Mouse (Mus musculus): Measurements from ENCODE around the gene Siah1a. TPM values are rescaled to one million over a fixed set of nuclear protein-coding genes. Genes with fewer than 3 reads are reported as not detected.
A peak's percentile ranks its signal among the peaks of the same experiment; 100 is the strongest.

The Siah1a gene
- polyA plus RNA-seq (2015; fragmentation: Nextera tagmentation; extraction: Ambion mirVana): 94.9 and 119 TPM in 2 replicates

- peak; percentile 79 for ATAC-seq
- under 1% methylated on average over 73 of the region's 88 CpGs for WGBS
Observed at GRCm38 (mm10) chr8:86745221-86745934, at the start of gene Siah1a, which contains the start of gene Gm10638. Gene Siah1a, minus strand, starts transcription at chr8:86745934. Gene Gm10638, plus strand, starts transcription at chr8:86745699.

DNA sequence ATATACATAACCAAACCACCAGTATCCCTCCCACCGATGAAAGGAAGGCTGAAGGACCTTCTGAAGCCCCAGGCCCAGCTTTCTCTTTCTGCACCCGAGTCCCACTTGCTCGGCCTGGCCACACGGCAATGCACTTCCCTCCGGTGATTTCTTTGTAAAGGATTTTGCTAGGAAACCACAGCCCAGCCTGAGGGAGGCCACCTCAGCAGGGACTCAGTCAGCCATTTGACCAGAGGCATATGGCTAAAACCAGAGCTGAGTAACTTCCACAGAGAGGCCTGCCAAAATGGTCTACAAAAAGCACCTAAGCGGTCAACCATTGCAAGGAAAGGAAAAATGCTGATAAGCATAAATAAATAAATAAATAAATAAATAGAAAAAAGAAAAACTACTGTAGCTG is 49.0 kb upstream of the Siah1a start:
- no peak for ATAC-seq
- H3K9ac ChIP-seq (replicated peaks; ENCODE audit: low read depth, low read length): no peak overlapping the region
- H3K9me3 ChIP-seq (ENCODE audit: control insufficient read depth, low read length): no peaks in the 10 kb centered on the region
- 51% methylated on average over 6 of the region's 6 CpGs for WGBS
- H3K4me3 ChIP-seq (replicated peaks; ENCODE audit: low read length): no peak overlapping the region
- H3K4me2 ChIP-seq (ENCODE audit: low read length): no peak overlapping the region
- H3K4me1 ChIP-seq (replicated peaks; ENCODE audit: control insufficient read depth, insufficient read depth, low read length): no peaks in the 10 kb centered on the region
- no peaks in the 10 kb centered on the region for H3K27me3 ChIP-seq (replicated peaks; ENCODE audit: control insufficient read depth, insufficient read depth, low read length)
- no peaks in the 10 kb centered on the region for H3K36me3 ChIP-seq (ENCODE audit: control insufficient read depth, insufficient read depth)
- no peak overlapping the region for H3K27ac ChIP-seq (ENCODE audit: low read length)

More at GRCm38 (mm10) chr8:86745221-86745934, at the start of gene Siah1a, which contains the start of gene Gm10638:
- Histone ChIP-seq H3K9me3 (ENCODE audit: control insufficient read depth, low read length) (no peaks in the 10 kb centered on the region), H3K27me3 (replicated peaks; ENCODE audit: control insufficient read depth, insufficient read depth, low read length) (no peaks in the 10 kb centered on the region), H3K36me3 (ENCODE audit: control insufficient read depth, insufficient read depth) (no peaks in the 10 kb centered on the region), H3K4me1 (replicated peaks; ENCODE audit: control insufficient read depth, insufficient read depth, low read length) (peaks cover 33% of the 10 kb centered on the region), H3K27ac (ENCODE audit: low read length) (peak within 1 kb of the TSS; percentile 96), H3K4me3 (replicated peaks; ENCODE audit: low read length) (peak within 1 kb of the TSS; percentile 91), H3K9ac (replicated peaks; ENCODE audit: low read depth, low read length) (peak within 1 kb of the TSS; percentile 99), H3K4me2 (ENCODE audit: low read length) (peak within 1 kb of the TSS; percentile 84)

- no peaks in the 10 kb centered on the region for H3K36me3 ChIP-seq (ENCODE audit: control insufficient read depth, insufficient read depth)
- H3K9me3 ChIP-seq (ENCODE audit: control insufficient read depth, low read length): no peaks in the 10 kb centered on the region
- 72% methylated on average over 6 of the region's 6 CpGs for WGBS
- no peak overlapping the region for H3K4me3 ChIP-seq (replicated peaks; ENCODE audit: low read length)
- no peak for ATAC-seq
- no peaks in the 10 kb centered on the region for H3K27me3 ChIP-seq (replicated peaks; ENCODE audit: control insufficient read depth, insufficient read depth, low read length)
- no peak overlapping the region for H3K27ac ChIP-seq (ENCODE audit: low read length)
- no peak overlapping the region for H3K4me2 ChIP-seq (ENCODE audit: low read length)
- H3K9ac ChIP-seq (replicated peaks; ENCODE audit: low read depth, low read length): no peak overlapping the region
- H3K4me1 ChIP-seq (replicated peaks; ENCODE audit: control insufficient read depth, insufficient read depth, low read length): no peaks in the 10 kb centered on the region
Observed at GRCm38 (mm10) chr8:86791542-86791941, 45.8 kb upstream of the Siah1a start.

DNA sequence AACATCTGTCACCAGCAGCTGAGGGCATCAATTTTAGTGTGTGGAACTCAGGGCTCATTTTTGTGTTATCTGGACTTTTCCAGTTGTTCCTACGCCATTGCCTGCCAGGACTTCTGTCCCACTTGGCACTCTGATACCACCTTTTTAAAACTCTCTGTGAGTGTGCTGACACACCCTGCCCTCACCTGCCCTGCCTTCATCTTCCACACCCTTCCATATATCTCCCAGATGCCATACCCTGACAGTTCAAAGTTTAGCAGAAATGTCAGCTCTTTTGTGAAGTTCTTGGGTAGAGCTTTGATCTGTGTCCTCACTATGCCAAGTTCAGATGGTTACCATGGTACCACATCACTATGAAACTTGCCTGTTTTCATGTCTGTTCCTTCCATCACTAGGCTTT is 43.8 kb upstream of the Siah1a start:
- Histone ChIP-seq H3K27ac (ENCODE audit: low read length) (no peak overlapping the region), H3K27me3 (replicated peaks; ENCODE audit: control insufficient read depth, insufficient read depth, low read length) (no peaks in the 10 kb centered on the region), H3K4me2 (ENCODE audit: low read length) (no peak overlapping the region), H3K4me1 (replicated peaks; ENCODE audit: control insufficient read depth, insufficient read depth, low read length) (no peaks in the 10 kb centered on the region), H3K9me3 (ENCODE audit: control insufficient read depth, low read length) (no peaks in the 10 kb centered on the region), H3K36me3 (ENCODE audit: control insufficient read depth, insufficient read depth) (no peaks in the 10 kb centered on the region), H3K9ac (replicated peaks; ENCODE audit: low read depth, low read length) (no peak overlapping the region), H3K4me3 (replicated peaks; ENCODE audit: low read length) (no peak overlapping the region)
- 92% methylated on average over 1 of the region's 1 CpGs for WGBS
- no peak for ATAC-seq

GRCm38 (mm10) chr8:86787891-86788420 is 42.2 kb upstream of the Siah1a start:
- Histone ChIP-seq H3K27me3 (replicated peaks; ENCODE audit: control insufficient read depth, insufficient read depth, low read length) (no peaks in the 10 kb centered on the region), H3K36me3 (ENCODE audit: control insufficient read depth, insufficient read depth) (no peaks in the 10 kb centered on the region), H3K4me2 (ENCODE audit: low read length) (no peak overlapping the region), H3K9ac (replicated peaks; ENCODE audit: low read depth, low read length) (no peak overlapping the region), H3K4me1 (replicated peaks; ENCODE audit: control insufficient read depth, insufficient read depth, low read length) (no peaks in the 10 kb centered on the region), H3K4me3 (replicated peaks; ENCODE audit: low read length) (no peak overlapping the region), H3K9me3 (ENCODE audit: control insufficient read depth, low read length) (no peaks in the 10 kb centered on the region), H3K27ac (ENCODE audit: low read length) (no peak overlapping the region)
- no peak for ATAC-seq
- 77% methylated on average over 12 of the region's 12 CpGs for WGBS

- WGBS: 61% methylated on average over 5 of the region's 5 CpGs
- no peak for ATAC-seq
Observed at GRCm38 (mm10) chr8:86786498-86786897, 40.8 kb upstream of the Siah1a start.

GRCm38 (mm10) chr8:86781094-86781493 is 35.4 kb upstream of the Siah1a start:
- H3K27ac ChIP-seq (ENCODE audit: low read length): no peak overlapping the region
- 93% methylated on average over 8 of the region's 8 CpGs for WGBS
- no peaks in the 10 kb centered on the region for H3K9me3 ChIP-seq (ENCODE audit: control insufficient read depth, low read length)
- H3K36me3 ChIP-seq (ENCODE audit: control insufficient read depth, insufficient read depth): no peaks in the 10 kb centered on the region
- no peaks in the 10 kb centered on the region for H3K27me3 ChIP-seq (replicated peaks; ENCODE audit: control insufficient read depth, insufficient read depth, low read length)
- H3K4me2 ChIP-seq (ENCODE audit: low read length): no peak overlapping the region
- ATAC-seq: no peak
- H3K9ac ChIP-seq (replicated peaks; ENCODE audit: low read depth, low read length): no peak overlapping the region
- no peaks in the 10 kb centered on the region for H3K4me1 ChIP-seq (replicated peaks; ENCODE audit: control insufficient read depth, insufficient read depth, low read length)
- no peak overlapping the region for H3K4me3 ChIP-seq (replicated peaks; ENCODE audit: low read length)

More at GRCm38 (mm10) chr8:86786498-86786897, 40.8 kb upstream of the Siah1a start:
- Histone ChIP-seq H3K4me2 (ENCODE audit: low read length) (no peak overlapping the region), H3K27me3 (replicated peaks; ENCODE audit: control insufficient read depth, insufficient read depth, low read length) (no peaks in the 10 kb centered on the region), H3K4me1 (replicated peaks; ENCODE audit: control insufficient read depth, insufficient read depth, low read length) (no peaks in the 10 kb centered on the region), H3K36me3 (ENCODE audit: control insufficient read depth, insufficient read depth) (no peaks in the 10 kb centered on the region), H3K9me3 (ENCODE audit: control insufficient read depth, low read length) (no peaks in the 10 kb centered on the region), H3K27ac (ENCODE audit: low read length) (no peak overlapping the region), H3K4me3 (replicated peaks; ENCODE audit: low read length) (no peak overlapping the region), H3K9ac (replicated peaks; ENCODE audit: low read depth, low read length) (no peak overlapping the region)

GRCm38 (mm10) chr8:86779207-86779606 is 33.5 kb upstream of the Siah1a start:
- Histone ChIP-seq H3K9me3 (ENCODE audit: control insufficient read depth, low read length) (no peaks in the 10 kb centered on the region), H3K4me2 (ENCODE audit: low read length) (no peak overlapping the region)
- 80% methylated on average over 8 of the region's 8 CpGs for WGBS

GRCm38 (mm10) chr8:86769945-86770715 is 24.4 kb upstream of the Siah1a start:
- Histone ChIP-seq H3K36me3 (ENCODE audit: control insufficient read depth, insufficient read depth) (no peaks in the 10 kb centered on the region), H3K9ac (replicated peaks; ENCODE audit: low read depth, low read length) (no peak overlapping the region), H3K4me1 (replicated peaks; ENCODE audit: control insufficient read depth, insufficient read depth, low read length) (no peaks in the 10 kb centered on the region), H3K4me2 (ENCODE audit: low read length) (no peak overlapping the region), H3K27me3 (replicated peaks; ENCODE audit: control insufficient read depth, insufficient read depth, low read length) (no peaks in the 10 kb centered on the region), H3K27ac (ENCODE audit: low read length) (no peak overlapping the region), H3K9me3 (ENCODE audit: control insufficient read depth, low read length) (no peaks in the 10 kb centered on the region), H3K4me3 (replicated peaks; ENCODE audit: low read length) (no peak overlapping the region)
- ATAC-seq: no peak
- WGBS: 60% methylated on average over 1 of the region's 1 CpGs

More at GRCm38 (mm10) chr8:86779207-86779606, 33.5 kb upstream of the Siah1a start:
- Histone ChIP-seq H3K4me1 (replicated peaks; ENCODE audit: control insufficient read depth, insufficient read depth, low read length) (no peaks in the 10 kb centered on the region), H3K9ac (replicated peaks; ENCODE audit: low read depth, low read length) (no peak overlapping the region), H3K36me3 (ENCODE audit: control insufficient read depth, insufficient read depth) (no peaks in the 10 kb centered on the region), H3K27ac (ENCODE audit: low read length) (no peak overlapping the region), H3K4me3 (replicated peaks; ENCODE audit: low read length) (no peak overlapping the region), H3K27me3 (replicated peaks; ENCODE audit: control insufficient read depth, insufficient read depth, low read length) (no peaks in the 10 kb centered on the region)
- ATAC-seq: no peak
